In the genomic region with DNA sequence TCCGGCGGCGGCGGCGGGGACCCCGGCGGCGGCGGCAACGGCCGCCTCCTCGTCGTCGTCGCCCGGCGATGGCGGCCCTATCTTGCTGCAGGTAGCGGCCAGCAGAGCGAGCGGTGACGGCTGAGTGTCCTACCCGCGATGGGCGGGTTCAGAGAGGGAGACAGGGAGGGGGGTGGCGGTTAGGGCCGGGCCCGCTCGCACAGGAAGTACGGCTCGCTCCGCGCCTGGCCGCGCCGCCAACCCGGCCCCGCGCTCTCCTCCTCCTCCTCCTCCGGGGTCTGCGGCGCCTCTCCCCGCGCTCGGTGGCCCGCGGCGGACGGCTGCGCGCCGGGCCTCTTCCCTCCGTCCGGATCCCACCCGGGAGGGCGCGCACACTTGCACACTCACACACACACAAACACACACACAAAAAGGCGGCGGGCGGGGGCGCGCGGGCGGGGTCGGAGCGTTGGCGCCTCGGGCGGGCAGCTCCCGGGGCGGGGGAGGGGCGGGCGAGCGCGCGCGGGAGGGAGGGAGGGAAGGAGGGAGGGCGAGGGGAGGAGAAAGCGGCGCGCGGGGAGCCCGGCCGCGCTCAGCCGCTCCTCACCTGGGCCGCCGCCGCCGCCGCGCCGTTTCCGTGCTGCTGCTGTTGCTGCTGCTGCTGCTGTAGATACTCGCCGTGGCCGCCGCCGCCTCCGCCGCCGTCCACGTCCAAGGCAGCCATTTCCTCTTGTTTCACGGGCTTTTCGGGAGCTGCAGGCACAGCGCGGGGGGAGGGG, we compare ENCODE assay signal across 7 mouse cellular contexts. TPM values are rescaled to one million over a fixed set of nuclear protein-coding genes. Genes with fewer than 3 reads are reported as not detected.
A peak's percentile ranks its signal among the peaks of the same experiment; 100 is the strongest.
DNase-seq lines count a peak whose midpoint lies in the region; ATAC-seq and TF ChIP-seq lines count a peak whose summit lies in the region.

No protein-coding gene starts in this region.

- peak overlapping the region; percentile 99 for H3K4me3 ChIP-seq in intestine, postnatal 0 days (ENCODE audit: low read depth, low read length)
- H3K4me3 ChIP-seq in midbrain, embryonic 12.5 days, result peak overlapping the region; percentile 99

- H3K4me2 ChIP-seq in intestine, postnatal 0 days (replicated peaks; ENCODE audit: low read depth), result peak overlapping the region; percentile 69
- peak overlapping the region; percentile 65 for H3K4me2 ChIP-seq in midbrain, embryonic 12.5 days (replicated peaks)

- intact Hi-C loops in left cerebral cortex, postnatal 4 days (cut with DNase I), result loop anchor here (2.0 to 10.0 kb wide), 2 partner anchors 296 to 464 kb away; no protein-coding TSS in a partner anchor

- peak overlapping the region; percentile 100 for H3K9ac ChIP-seq in intestine, postnatal 0 days (ENCODE audit: low read depth, low read length)
- peak overlapping the region; percentile 100 for H3K9ac ChIP-seq in midbrain, embryonic 12.5 days (replicated peaks)

- ATAC-seq in intestine, postnatal 0 days, result peak; percentile 82
- peak; percentile 79 for ATAC-seq in midbrain, embryonic 12.5 days (ENCODE audit: low FRiP score, low read depth)

- DNase-seq in adrenal gland, adult 8-10 months, result peak; percentile 86
- DNase-seq in embryo, embryonic 11.5 days (ENCODE audit: low read depth, low spot score), result peak; percentile 77
- DNase-seq in gastrocnemius, postnatal 4 days (ENCODE audit: low spot score in 2 of 2), result peak; percentile 84 to 89
- DNase-seq in left cerebral cortex, postnatal 4 days, result peak; percentile 91
- DNase-seq in skeletal muscle tissue, adult 2 months (ENCODE audit: low read depth, low spot score), result peak; percentile 86

- 0% methylated on average over 55 of the region's 107 CpGs for WGBS in intestine, postnatal 0 days
- WGBS in midbrain, embryonic 12.5 days, result under 1% methylated on average over 35 of the region's 107 CpGs

- H3K36me3 ChIP-seq in intestine, postnatal 0 days (ENCODE audit: control insufficient read depth, insufficient read depth), result no peaks in the 10 kb centered on the region; the same call in 1 of the 2 replicates
- no peaks in the 10 kb centered on the region for H3K36me3 ChIP-seq in midbrain, embryonic 12.5 days

- no peaks in the 10 kb centered on the region for H3K9me3 ChIP-seq in intestine, postnatal 0 days (ENCODE audit: control insufficient read depth)
- no peaks in the 10 kb centered on the region for H3K9me3 ChIP-seq in midbrain, embryonic 12.5 days

- peak overlapping the region; percentile 100 for H3K27ac ChIP-seq in intestine, postnatal 0 days (ENCODE audit: low read depth, low read length)
- peak overlapping the region; percentile 100 for H3K27ac ChIP-seq in midbrain, embryonic 12.5 days (replicated peaks)

- peaks cover 9% of the 10 kb centered on the region; the same call in 1 of the 2 replicates for H3K4me1 ChIP-seq in intestine, postnatal 0 days (replicated peaks; ENCODE audit: control insufficient read depth, insufficient read depth, low read length)
- peaks cover 24% of the 10 kb centered on the region for H3K4me1 ChIP-seq in midbrain, embryonic 12.5 days

- no peak; the same call in 1 of the 2 replicates for TF ChIP-seq CTCF in intestine, postnatal 0 days (IDR thresholded peaks at IDR 0.05; ENCODE audit: low read depth)

- no peaks in the 10 kb centered on the region for H3K27me3 ChIP-seq in intestine, postnatal 0 days (replicated peaks; ENCODE audit: control insufficient read depth, insufficient read depth, low read length)
- H3K27me3 ChIP-seq in midbrain, embryonic 12.5 days, result no peaks in the 10 kb centered on the region

RNA-seq across cellular contexts. Expression of gene Sp3, which starts 1.2 kb away (rescaled TPM):
- total RNA-seq in adrenal gland, adult 8-10 months (2022), result 10 to 100 TPM; 50.9 to 64.7 (median 60.2) TPM
- 10 to 100 TPM; 63.8 to 69.6 TPM for total RNA-seq in gastrocnemius, postnatal 4 days (2021)
- 25.4 and 28.0 TPM in 2 replicates for polyA plus RNA-seq in intestine, postnatal 0 days (2015; fragmentation: Nextera tagmentation; extraction: Ambion mirVana)
- 10 to 100 TPM; 64.1 to 65.7 TPM for total RNA-seq in left cerebral cortex, postnatal 4 days (2021)
- 70.8 and 75.9 TPM in 2 replicates for polyA plus RNA-seq in midbrain, embryonic 12.5 days (2016; fragmentation: Nextera tagmentation; extraction: Ambion mirVana)

RNA-seq across cellular contexts. Expression of gene Gm11084, which starts 7.4 kb away (rescaled TPM):
- total RNA-seq in adrenal gland, adult 8-10 months (2022), result not detected
- not detected for total RNA-seq in gastrocnemius, postnatal 4 days (2021)
- not detected in 2 replicates for polyA plus RNA-seq in intestine, postnatal 0 days (2015; fragmentation: Nextera tagmentation; extraction: Ambion mirVana)
- not detected for total RNA-seq in left cerebral cortex, postnatal 4 days (2021)
- not detected in 2 replicates for polyA plus RNA-seq in midbrain, embryonic 12.5 days (2016; fragmentation: Nextera tagmentation; extraction: Ambion mirVana)

Comparison
In these comparisons a context has a peak if more than half of its experiments do, and no peak if none do; other contexts are left out.
1. Peak in every context shown above with its lines: DNase-seq, ATAC-seq, H3K4me3 ChIP-seq and H3K27ac ChIP-seq.